Mouse (Mus musculus): ENCODE results near the gene Bzw1. TPM values are rescaled to one million over a fixed set of nuclear protein-coding genes. Genes with fewer than 3 reads are reported as not detected.

Bzw1 gene
- polyA plus RNA-seq, 1 experiment from 2014 or later: 545 TPM

GRCm38 (mm10) chr1:58409553-58410197, 17.0 kb downstream of the Bzw1 start:
- Histone ChIP-seq H3K27ac (ENCODE audit: low read depth, low read length) (no peak overlapping the region), H3K36me3 (ENCODE audit: control insufficient read depth, insufficient read depth, low read length) (peaks cover 21% of the 10 kb centered on the region), H3K4me1 (replicated peaks; ENCODE audit: control insufficient read depth, insufficient read depth, low read length) (no peaks in the 10 kb centered on the region), H3K4me3 (ENCODE audit: low read depth, low read length) (no peak overlapping the region), H3K4me2 (replicated peaks; ENCODE audit: low read depth, low read length) (no peak overlapping the region), H3K27me3 (ENCODE audit: control insufficient read depth, insufficient read depth, low read length) (no peaks in the 10 kb centered on the region), H3K9ac (ENCODE audit: low read depth, low read length) (no peak overlapping the region), H3K9me3 (ENCODE audit: control insufficient read depth, low read length) (no peaks in the 10 kb centered on the region)
- 79% methylated on average over 5 of the region's 5 CpGs for WGBS
- DNase-seq (ENCODE audit: low spot score) (no peak), ATAC-seq (ENCODE audit: low FRiP score) (no peak)

GRCm38 (mm10) chr1:58410198-58410588, 17.5 kb downstream of the Bzw1 start:
- H3K36me3 ChIP-seq (ENCODE audit: control insufficient read depth, insufficient read depth, low read length): peaks cover 21% of the 10 kb centered on the region

GRCm38 (mm10) chr1:58410776-58411175, 18.1 kb downstream of the Bzw1 start:
- Histone ChIP-seq H3K4me3 (ENCODE audit: low read depth, low read length) (no peak overlapping the region), H3K36me3 (ENCODE audit: control insufficient read depth, insufficient read depth, low read length) (peaks cover 24% of the 10 kb centered on the region), H3K27ac (ENCODE audit: low read depth, low read length) (no peak overlapping the region), H3K9ac (ENCODE audit: low read depth, low read length) (no peak overlapping the region), H3K27me3 (ENCODE audit: control insufficient read depth, insufficient read depth, low read length) (no peaks in the 10 kb centered on the region), H3K4me1 (replicated peaks; ENCODE audit: control insufficient read depth, insufficient read depth, low read length) (no peaks in the 10 kb centered on the region), H3K4me2 (replicated peaks; ENCODE audit: low read depth, low read length) (no peak overlapping the region), H3K9me3 (ENCODE audit: control insufficient read depth, low read length) (no peaks in the 10 kb centered on the region)
- DNase-seq (ENCODE audit: low spot score) (no peak), ATAC-seq (ENCODE audit: low FRiP score) (no peak)
- WGBS: 89% methylated on average over 7 of the region's 7 CpGs

More at GRCm38 (mm10) chr1:58410198-58410588, 17.5 kb downstream of the Bzw1 start:
- Histone ChIP-seq H3K4me3 (ENCODE audit: low read depth, low read length) (no peak overlapping the region), H3K9ac (ENCODE audit: low read depth, low read length) (no peak overlapping the region), H3K27me3 (ENCODE audit: control insufficient read depth, insufficient read depth, low read length) (no peaks in the 10 kb centered on the region), H3K9me3 (ENCODE audit: control insufficient read depth, low read length) (no peaks in the 10 kb centered on the region), H3K4me1 (replicated peaks; ENCODE audit: control insufficient read depth, insufficient read depth, low read length) (no peaks in the 10 kb centered on the region), H3K27ac (ENCODE audit: low read depth, low read length) (no peak overlapping the region), H3K4me2 (replicated peaks; ENCODE audit: low read depth, low read length) (no peak overlapping the region)
- DNase-seq (ENCODE audit: low spot score): no peak
- WGBS: 92% methylated on average over 3 of the region's 3 CpGs
- ATAC-seq (ENCODE audit: low FRiP score): no peak

GRCm38 (mm10) chr1:58415442-58415841, 22.7 kb downstream of the Bzw1 start:
- no peak overlapping the region for H3K9ac ChIP-seq (ENCODE audit: low read depth, low read length)
- H3K27ac ChIP-seq (ENCODE audit: low read depth, low read length): no peak overlapping the region
- WGBS: 38% methylated on average over 1 of the region's 1 CpGs
- H3K27me3 ChIP-seq (ENCODE audit: control insufficient read depth, insufficient read depth, low read length): no peaks in the 10 kb centered on the region
- H3K36me3 ChIP-seq (ENCODE audit: control insufficient read depth, insufficient read depth, low read length): peaks cover 24% of the 10 kb centered on the region
- ATAC-seq (ENCODE audit: low FRiP score) (no peak), DNase-seq (ENCODE audit: low spot score) (no peak)
- H3K4me2 ChIP-seq (replicated peaks; ENCODE audit: low read depth, low read length): no peak overlapping the region
- H3K4me3 ChIP-seq (ENCODE audit: low read depth, low read length): no peak overlapping the region
- H3K9me3 ChIP-seq (ENCODE audit: control insufficient read depth, low read length): no peaks in the 10 kb centered on the region
- H3K4me1 ChIP-seq (replicated peaks; ENCODE audit: control insufficient read depth, insufficient read depth, low read length): no peaks in the 10 kb centered on the region

GRCm38 (mm10) chr1:58416048-58416447, 23.4 kb downstream of the Bzw1 start:
- 94% methylated on average over 2 of the region's 2 CpGs for WGBS
- Histone ChIP-seq H3K27me3 (ENCODE audit: control insufficient read depth, insufficient read depth, low read length) (no peaks in the 10 kb centered on the region), H3K9ac (ENCODE audit: low read depth, low read length) (no peak overlapping the region), H3K27ac (ENCODE audit: low read depth, low read length) (no peak overlapping the region), H3K9me3 (ENCODE audit: control insufficient read depth, low read length) (no peaks in the 10 kb centered on the region), H3K4me3 (ENCODE audit: low read depth, low read length) (no peak overlapping the region), H3K4me1 (replicated peaks; ENCODE audit: control insufficient read depth, insufficient read depth, low read length) (no peaks in the 10 kb centered on the region), H3K4me2 (replicated peaks; ENCODE audit: low read depth, low read length) (no peak overlapping the region), H3K36me3 (ENCODE audit: control insufficient read depth, insufficient read depth, low read length) (peaks cover 23% of the 10 kb centered on the region)
- DNase-seq (ENCODE audit: low spot score) (no peak), ATAC-seq (ENCODE audit: low FRiP score) (no peak)

- H3K36me3 ChIP-seq (ENCODE audit: control insufficient read depth, insufficient read depth, low read length): peaks cover 11% of the 10 kb centered on the region; the same call in 1 of the 2 replicates
Observed at GRCm38 (mm10) chr1:58420032-58420431, 27.3 kb downstream of the Bzw1 start.

GRCm38 (mm10) chr1:58420961-58421360, 28.3 kb downstream of the Bzw1 start:
- ATAC-seq (ENCODE audit: low FRiP score) (no peak), DNase-seq (ENCODE audit: low spot score) (no peak)
- H3K4me1 ChIP-seq (replicated peaks; ENCODE audit: control insufficient read depth, insufficient read depth, low read length): no peaks in the 10 kb centered on the region
- H3K27me3 ChIP-seq (ENCODE audit: control insufficient read depth, insufficient read depth, low read length): no peaks in the 10 kb centered on the region
- H3K36me3 ChIP-seq (ENCODE audit: control insufficient read depth, insufficient read depth, low read length): peaks cover 8% of the 10 kb centered on the region; the same call in 1 of the 2 replicates
- no peak overlapping the region for H3K9ac ChIP-seq (ENCODE audit: low read depth, low read length)
- no peaks in the 10 kb centered on the region for H3K9me3 ChIP-seq (ENCODE audit: control insufficient read depth, low read length)
- H3K4me3 ChIP-seq (ENCODE audit: low read depth, low read length): no peak overlapping the region
- WGBS: 74% methylated on average over 7 of the region's 7 CpGs
- no peak overlapping the region for H3K4me2 ChIP-seq (replicated peaks; ENCODE audit: low read depth, low read length)
- no peak overlapping the region for H3K27ac ChIP-seq (ENCODE audit: low read depth, low read length)

More at GRCm38 (mm10) chr1:58420032-58420431, 27.3 kb downstream of the Bzw1 start:
- WGBS: 89% methylated on average over 10 of the region's 10 CpGs
- Histone ChIP-seq H3K27me3 (ENCODE audit: control insufficient read depth, insufficient read depth, low read length) (no peaks in the 10 kb centered on the region), H3K4me3 (ENCODE audit: low read depth, low read length) (no peak overlapping the region), H3K9ac (ENCODE audit: low read depth, low read length) (no peak overlapping the region), H3K27ac (ENCODE audit: low read depth, low read length) (no peak overlapping the region), H3K4me1 (replicated peaks; ENCODE audit: control insufficient read depth, insufficient read depth, low read length) (no peaks in the 10 kb centered on the region), H3K4me2 (replicated peaks; ENCODE audit: low read depth, low read length) (no peak overlapping the region), H3K9me3 (ENCODE audit: control insufficient read depth, low read length) (no peaks in the 10 kb centered on the region)
- ATAC-seq (ENCODE audit: low FRiP score) (no peak), DNase-seq (ENCODE audit: low spot score) (no peak)

GRCm38 (mm10) chr1:58422879-58423278, 30.2 kb downstream of the Bzw1 start:
- 13% methylated on average over 13 of the region's 13 CpGs for WGBS
- no peaks in the 10 kb centered on the region for H3K27me3 ChIP-seq (ENCODE audit: control insufficient read depth, insufficient read depth, low read length)
- no peaks in the 10 kb centered on the region for H3K9me3 ChIP-seq (ENCODE audit: control insufficient read depth, low read length)
- peak overlapping the region; percentile 100 for H3K9ac ChIP-seq (ENCODE audit: low read depth, low read length)
- DNase-seq (ENCODE audit: low spot score): peak; percentile 68
- H3K4me1 ChIP-seq (replicated peaks; ENCODE audit: control insufficient read depth, insufficient read depth, low read length): no peaks in the 10 kb centered on the region
- H3K4me3 ChIP-seq (ENCODE audit: low read depth, low read length): peak overlapping the region; percentile 100
- H3K4me2 ChIP-seq (replicated peaks; ENCODE audit: low read depth, low read length): peak overlapping the region; percentile 64
- peak; percentile 68; the same call in 1 of the 2 replicates for ATAC-seq (ENCODE audit: low FRiP score)
- peaks cover 8% of the 10 kb centered on the region; the same call in 1 of the 2 replicates for H3K36me3 ChIP-seq (ENCODE audit: control insufficient read depth, insufficient read depth, low read length)
- no peak overlapping the region for H3K27ac ChIP-seq (ENCODE audit: low read depth, low read length)

Data from hindbrain, embryonic 11.5 days (tissue).